Mouse (Mus musculus): Measurements from ENCODE around the gene Leap2.

DNA sequence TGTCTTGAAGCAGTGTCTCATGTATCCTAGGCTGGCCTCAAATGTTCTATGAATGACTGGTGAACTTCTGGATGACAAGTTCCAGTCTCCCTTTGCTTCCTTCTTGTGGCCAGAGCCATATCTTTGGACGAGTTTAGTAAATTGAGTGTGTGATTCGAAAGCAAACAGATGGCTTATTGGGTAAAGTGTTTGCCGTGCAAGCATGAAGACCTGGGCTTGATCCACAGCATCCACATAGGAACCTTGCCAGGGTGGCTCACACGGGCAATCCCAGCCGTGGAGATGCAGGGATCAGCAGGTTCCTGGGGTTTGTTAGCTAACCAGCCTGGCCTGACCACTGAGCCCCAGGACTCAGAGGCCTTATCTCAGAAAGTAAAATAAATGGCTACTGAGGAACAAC is 30.1 kb upstream of the Leap2 start:
- no peak for TF ChIP-seq CTCF (IDR thresholded peaks at IDR 0.05; ENCODE audit: borderline replicate concordance, control insufficient read depth, extremely low read depth, insufficient read depth, low read length, poor library complexity)
- no peak for TF ChIP-seq POLR2A (IDR thresholded peaks at IDR 0.05; ENCODE audit: control insufficient read depth, extremely low read depth, insufficient read depth, low read length, poor library complexity)

All from thymus, adult 2 months (tissue).